Mouse (Mus musculus) liver, adult 2 months (tissue): ENCODE measurements around the gene Dcaf8. TPM values are rescaled to one million over a fixed set of nuclear protein-coding genes. Genes with fewer than 3 reads are reported as not detected.
A peak's percentile ranks its signal among the peaks of the same experiment; 100 is the strongest.

ENCODE experiments used
- DNase-seq: peaks from one replicate; pipeline ENCODE4 v3.0.0-alpha.2; 2011; ENCODE audit warnings: low read depth, low spot score; ENCODE audit errors: extremely low read depth
- H3K27ac ChIP-seq: fragments of 200-500 bp; replicated peaks from 2 replicates; pipeline ENCODE4 v1.5.1; 2012; ENCODE audit warnings: low read depth, mild to moderate bottlenecking, control low read depth, inconsistent platforms, low read length; ENCODE audit not compliant: insufficient read depth
- H3K27me3 ChIP-seq: fragments of 200-500 bp; 2 replicates; pipeline ENCODE4 v1.6.1; 2012; ENCODE audit warnings: mild to moderate bottlenecking, moderate library complexity, low read length, inconsistent platforms; ENCODE audit not compliant: control insufficient read depth, insufficient read depth
- H3K36me3 ChIP-seq: fragments of 200-500 bp; 2 replicates; pipeline ENCODE4 v1.6.1; 2012; ENCODE audit warnings: low read length, inconsistent platforms; ENCODE audit not compliant: control insufficient read depth, insufficient read depth
- H3K4me1 ChIP-seq: fragments of 200-500 bp; 2 replicates; pipeline ENCODE4 v1.6.1; 2011; ENCODE audit warnings: low read length; ENCODE audit not compliant: control insufficient read depth, insufficient read depth
- H3K4me3 ChIP-seq: fragments of 200-500 bp; 2 replicates; pipeline ENCODE4 v1.5.1; 2011; ENCODE audit warnings: low read depth, mild to moderate bottlenecking, control low read depth, low read length, moderate library complexity; ENCODE audit not compliant: insufficient read depth
- H3K79me2 ChIP-seq: fragments of 200-500 bp; 2 replicates; pipeline ENCODE4 v1.6.1; 2012; ENCODE audit warnings: inconsistent platforms, mild to moderate bottlenecking, low read length, moderate library complexity; ENCODE audit not compliant: control insufficient read depth, insufficient read depth
- H3K9ac ChIP-seq: fragments of 200-500 bp; 2 replicates; pipeline ENCODE4 v1.6.1; 2012; ENCODE audit warnings: low read depth, mild to moderate bottlenecking, control low read depth, inconsistent platforms, low read length
- CTCF ChIP-seq: fragments of 200-500 bp; IDR thresholded peaks from 2 replicates; pipeline ENCODE4 v1.5.1; 2011; ENCODE audit warnings: low read depth, low read length, control low read depth
- POLR2A ChIP-seq: fragments of 200-500 bp; IDR thresholded peaks from 2 replicates; pipeline ENCODE4 v1.6.1; 2011; ENCODE audit warnings: low read length, control low read depth; ENCODE audit not compliant: insufficient read depth; ENCODE audit errors: extremely low read depth
- WGBS: fragments of 180-500 bp; shearing (Covaris S2); methylation state at CpG from one replicate; pipeline ENCODE4 v1.1.7; 2018; 5-methylcytosine and 5-hydroxymethylcytosine counted together
- polyA plus RNA-seq: library from polyadenylated mRNA; depleted of rRNA; stranded (reverse); fragments of >200 nt; gene quantifications from 2 replicates; pipeline ENCODE4 v1.2.3, GENCODE M21; 2012
- total RNA-seq: library from RNA; depleted of rRNA; stranded (reverse); fragments of >200 nt; gene quantifications from 2 replicates; pipeline ENCODE4 v1.2.3, GENCODE M21; 2014

The Dcaf8 gene
- total and polyA plus RNA-seq, 2 experiments, result 54.1 to 92.7 TPM

DNA sequence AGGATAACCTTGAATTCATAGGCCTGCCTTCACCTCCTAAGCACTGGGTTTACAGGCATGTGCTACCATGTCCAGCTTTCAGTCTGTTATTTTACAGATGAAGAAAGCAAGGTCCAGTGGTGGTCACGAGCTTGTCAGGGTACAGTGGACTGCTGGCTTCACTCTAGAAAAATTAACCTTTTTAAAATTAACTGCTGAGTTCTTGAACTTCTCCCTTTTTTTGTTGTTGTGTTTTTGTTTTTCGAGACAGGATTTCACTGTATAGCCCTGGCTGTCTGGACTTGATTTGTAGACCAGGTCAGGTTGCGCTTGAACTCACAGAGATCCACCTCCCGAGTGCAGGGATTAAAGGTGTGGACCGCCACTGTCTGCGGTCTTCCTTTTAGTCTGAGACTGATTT, 15.1 kb downstream of the Dcaf8 start:
- WGBS, result 35% methylated on average over 6 of the region's 6 CpGs
- peaks cover 31% of the 10 kb centered on the region for H3K36me3 ChIP-seq
- H3K4me3 ChIP-seq, result no peak overlapping the region
- peaks cover 41% of the 10 kb centered on the region for H3K4me1 ChIP-seq
- 0 out of 2 replicates have a peak overlapping the region, but pooled peaks have one; percentile 7 for H3K27ac ChIP-seq
- no peaks in the 10 kb centered on the region for H3K27me3 ChIP-seq
- peaks cover 22% of the 10 kb centered on the region for H3K79me2 ChIP-seq
- TF ChIP-seq POLR2A (no peak), CTCF (no peak)
- H3K9ac ChIP-seq, result no peak overlapping the region
- DNase-seq, result peak; percentile 50

DNA sequence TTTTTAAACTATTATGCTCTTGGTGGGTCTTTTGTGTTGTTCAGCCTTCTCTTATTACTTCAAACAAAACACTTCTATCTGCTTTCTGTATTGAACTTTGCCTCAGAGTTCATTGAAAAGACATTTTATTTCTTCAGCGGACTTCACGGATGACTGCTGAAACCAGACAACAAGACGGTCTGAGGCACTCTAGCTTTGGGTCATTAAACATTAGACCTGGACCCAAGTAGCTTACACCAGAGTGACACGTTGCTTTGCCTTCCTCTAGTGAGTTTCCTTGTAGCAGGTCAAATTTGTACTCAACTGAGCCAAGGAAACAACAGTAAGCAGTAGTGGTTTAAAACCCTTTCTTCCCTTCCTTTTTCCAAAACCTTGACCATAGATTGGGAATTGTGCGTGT, 20.0 kb downstream of the Dcaf8 start:
- H3K4me1 ChIP-seq, result peaks cover 18% of the 10 kb centered on the region
- no peak overlapping the region for H3K4me3 ChIP-seq
- WGBS, result 63% methylated on average over 5 of the region's 5 CpGs
- H3K36me3 ChIP-seq, result peaks cover 66% of the 10 kb centered on the region
- H3K9ac ChIP-seq, result no peak overlapping the region
- H3K27me3 ChIP-seq, result no peaks in the 10 kb centered on the region
- TF ChIP-seq CTCF, result no peak
- no peak for TF ChIP-seq POLR2A
- peaks cover 23% of the 10 kb centered on the region for H3K79me2 ChIP-seq
- no peak overlapping the region for H3K27ac ChIP-seq
- no peak for DNase-seq

DNA sequence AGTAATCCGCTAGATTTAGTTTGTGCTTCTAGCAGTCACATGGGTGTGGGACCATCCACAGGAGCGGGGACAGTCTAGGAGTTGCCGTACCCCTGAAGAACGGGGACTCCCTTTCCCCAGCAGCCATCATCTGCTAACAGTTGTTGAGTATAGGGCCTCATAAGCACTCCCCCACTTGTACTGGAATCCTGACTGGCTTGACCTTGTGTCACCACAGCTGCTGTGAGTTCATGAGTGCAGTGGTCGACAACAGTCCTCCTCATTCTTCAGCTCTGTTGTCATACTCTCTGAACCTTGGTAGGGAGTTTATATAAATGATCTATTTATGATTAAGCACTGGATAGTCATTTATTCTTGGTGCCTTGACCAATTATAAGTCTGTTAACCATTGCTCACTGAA, 21.9 kb downstream of the Dcaf8 start:
- H3K27me3 ChIP-seq, result no peaks in the 10 kb centered on the region
- H3K9ac ChIP-seq, result no peak overlapping the region
- DNase-seq, result no peak
- H3K36me3 ChIP-seq, result peaks cover 81% of the 10 kb centered on the region
- TF ChIP-seq POLR2A (no peak), CTCF (no peak)
- H3K27ac ChIP-seq, result no peak overlapping the region
- no peak overlapping the region for H3K4me3 ChIP-seq
- H3K4me1 ChIP-seq, result peaks cover 6% of the 10 kb centered on the region; the same call in 1 of the 2 replicates
- H3K79me2 ChIP-seq, result peaks cover 27% of the 10 kb centered on the region
- 90% methylated on average over 5 of the region's 5 CpGs for WGBS

DNA sequence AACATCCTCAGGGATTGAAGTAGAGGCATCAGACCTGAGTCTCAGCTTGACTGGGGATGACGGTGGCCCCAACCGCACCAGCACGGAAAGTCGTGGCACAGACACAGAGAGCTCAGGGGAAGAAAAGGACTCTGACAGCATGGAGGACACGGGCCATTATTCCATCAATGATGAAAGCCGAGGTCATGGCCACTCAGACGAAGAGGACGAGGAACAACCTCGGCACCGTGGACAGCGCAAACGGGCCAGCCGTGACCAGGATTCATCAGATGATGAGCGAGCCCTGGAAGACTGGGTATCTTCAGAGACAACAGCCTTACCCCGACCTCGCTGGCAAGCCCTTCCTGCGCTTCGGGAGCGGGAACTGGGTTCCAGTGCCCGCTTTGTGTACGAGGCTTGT, 24.5 kb downstream of the Dcaf8 start:
- TF ChIP-seq POLR2A (no peak), CTCF (no peak)
- H3K9ac ChIP-seq, result no peak overlapping the region
- no peaks in the 10 kb centered on the region for H3K27me3 ChIP-seq
- WGBS, result 96% methylated on average over 21 of the region's 21 CpGs
- H3K4me1 ChIP-seq, result no peaks in the 10 kb centered on the region
- H3K79me2 ChIP-seq, result peaks cover 20% of the 10 kb centered on the region
- no peak for DNase-seq
- H3K27ac ChIP-seq, result no peak overlapping the region
- no peak overlapping the region for H3K4me3 ChIP-seq
- H3K36me3 ChIP-seq, result peaks cover 82% of the 10 kb centered on the region

DNA sequence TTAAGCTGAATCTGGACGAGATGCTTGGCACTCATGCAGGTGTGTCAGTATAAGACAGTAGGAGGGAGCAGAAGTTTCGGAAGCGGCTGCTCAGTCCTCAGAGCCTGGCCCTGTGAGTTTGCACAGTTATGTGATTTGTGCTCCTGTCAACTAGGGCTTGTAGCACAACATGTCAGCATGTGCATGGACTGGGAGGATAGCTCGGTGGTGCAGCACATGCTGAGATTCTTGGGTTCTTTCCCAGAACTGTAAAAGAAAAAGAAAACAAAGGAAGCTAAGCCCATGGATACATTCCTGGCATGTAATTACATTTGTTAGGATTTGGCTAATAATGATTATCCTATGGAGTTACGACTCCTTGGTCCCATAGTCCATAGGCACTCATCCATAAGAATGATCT, 25.3 kb downstream of the Dcaf8 start:
- no peak overlapping the region for H3K27ac ChIP-seq
- WGBS, result 91% methylated on average over 5 of the region's 5 CpGs
- TF ChIP-seq CTCF (no peak), POLR2A (no peak)
- no peaks in the 10 kb centered on the region for H3K4me1 ChIP-seq
- H3K27me3 ChIP-seq, result no peaks in the 10 kb centered on the region
- DNase-seq, result no peak
- H3K36me3 ChIP-seq, result peaks cover 79% of the 10 kb centered on the region
- H3K4me3 ChIP-seq, result no peak overlapping the region
- H3K9ac ChIP-seq, result no peak overlapping the region
- H3K79me2 ChIP-seq, result peaks cover 20% of the 10 kb centered on the region

DNA sequence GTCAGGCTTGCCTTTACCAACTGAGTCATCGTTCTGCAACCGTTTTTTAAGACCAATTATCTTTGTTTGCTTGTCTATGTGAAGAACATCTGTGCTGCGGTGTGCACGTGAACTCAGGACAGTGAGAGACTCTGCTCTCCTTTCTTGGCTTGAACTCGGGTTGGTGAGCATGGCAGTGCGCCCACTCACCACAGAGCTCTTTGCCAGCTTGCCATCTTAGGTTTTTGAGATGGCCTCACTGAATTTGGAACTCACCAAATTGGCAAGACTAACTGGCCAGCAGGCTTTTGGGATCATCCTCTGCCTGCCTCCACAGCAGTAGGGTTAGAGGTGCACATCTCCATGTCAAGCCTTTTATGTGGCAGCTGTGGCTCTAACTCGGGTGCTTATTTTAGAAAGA, 29.9 kb downstream of the Dcaf8 start:
- 60% methylated on average over 7 of the region's 7 CpGs for WGBS
- no peaks in the 10 kb centered on the region for H3K27me3 ChIP-seq
- 0 out of 2 replicates have a peak, but pooled peaks cover 4% of the 10 kb centered on the region for H3K79me2 ChIP-seq
- peaks cover 76% of the 10 kb centered on the region for H3K36me3 ChIP-seq
- no peak overlapping the region for H3K4me3 ChIP-seq
- no peaks in the 10 kb centered on the region for H3K4me1 ChIP-seq
- peak; percentile 38 for DNase-seq
- no peak overlapping the region for H3K27ac ChIP-seq
- no peak overlapping the region for H3K9ac ChIP-seq
- no peak for TF ChIP-seq POLR2A
- TF ChIP-seq CTCF, result no peak
